Mouse (Mus musculus) ZHBTc4 (cell line): ENCODE data around the gene 1700030K09Rik.

ENCODE experiments used
- DNase-seq: peaks from one replicate; pipeline ENCODE4 v3.0.0-alpha.2; 2011; ENCODE audit warnings: low read depth, low spot score

Gene 1700030K09Rik

DNA sequence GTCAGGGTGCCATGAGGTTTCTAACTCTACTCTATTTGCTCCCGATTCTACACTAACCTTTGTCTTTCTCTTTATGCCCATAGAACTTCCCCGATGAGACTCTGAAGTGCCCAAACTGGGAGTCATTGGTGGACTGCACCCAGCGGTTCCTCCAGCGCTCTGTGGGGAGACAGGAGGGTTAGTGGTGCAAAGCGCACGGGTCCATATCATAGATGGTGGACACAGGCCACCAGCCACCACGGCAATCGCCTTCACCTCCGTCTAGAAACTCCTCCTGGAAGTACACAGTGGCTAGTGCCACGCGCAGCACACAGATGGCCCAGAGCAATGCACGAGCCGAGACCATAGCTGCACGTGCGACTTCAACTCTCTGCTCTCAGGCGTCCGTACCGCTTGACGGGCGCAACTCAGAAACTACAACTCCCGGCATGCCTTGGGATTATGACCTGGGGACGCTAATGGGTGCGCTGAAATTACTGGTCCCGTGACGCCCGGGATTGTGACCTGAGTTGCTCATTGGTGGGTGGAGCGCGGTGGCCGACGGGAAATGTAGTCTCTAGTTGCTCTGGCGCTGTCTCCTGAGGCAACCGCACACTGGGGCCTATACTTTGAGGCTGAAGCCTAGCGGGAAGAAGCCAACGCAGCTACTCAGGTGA, at the start of gene 1700030K09Rik, which contains the start of gene Calr3:
1700030K09Rik (plus strand) TSS at position 543 of the 656 bp plus-strand sequence.
Calr3 (minus strand) TSS at position 533 of the 656 bp plus-strand sequence.
- DNase-seq = peak; percentile 98

DNA sequence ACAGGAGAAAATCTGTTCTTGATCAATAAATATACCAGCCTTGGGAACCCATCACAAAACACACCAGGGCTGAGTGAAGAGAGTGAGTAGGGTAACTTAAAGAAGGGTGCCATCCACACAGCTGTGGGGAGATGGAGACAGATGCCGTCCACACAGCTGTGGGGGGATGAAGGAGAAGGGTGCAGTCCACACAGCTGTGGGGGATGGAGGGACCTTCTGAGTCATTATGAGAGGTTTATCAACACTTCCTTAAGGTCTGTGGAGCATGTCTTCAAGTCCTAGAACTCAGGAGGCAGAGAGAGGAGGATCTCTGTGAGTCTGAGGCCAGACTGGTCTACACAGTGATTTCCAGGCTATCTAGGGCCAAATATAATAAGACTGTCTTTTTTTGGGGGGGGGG, 42.3 kb upstream of the 1700030K09Rik start:
- DNase-seq = no peak

DNA sequence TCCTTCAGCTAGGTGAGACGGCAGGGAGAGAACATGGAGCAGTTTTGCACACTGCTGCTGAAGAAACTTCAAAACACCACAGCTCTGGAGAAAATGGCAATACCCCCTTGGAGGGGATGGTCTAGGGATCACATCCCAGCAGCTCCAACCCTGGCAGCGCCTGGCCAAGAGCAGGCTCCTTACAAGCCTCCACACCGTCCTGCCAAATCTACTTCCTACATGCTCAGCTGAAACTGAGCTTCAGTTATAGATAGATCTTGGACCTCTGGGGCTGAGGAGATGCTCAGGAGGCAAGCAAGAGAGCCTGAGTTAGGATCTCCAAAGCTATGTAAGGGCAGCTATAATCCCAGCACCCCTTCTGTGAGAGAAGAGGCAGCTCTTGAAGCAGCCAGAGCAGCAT, 40.7 kb upstream of the 1700030K09Rik start:
- DNase-seq = no peak

DNA sequence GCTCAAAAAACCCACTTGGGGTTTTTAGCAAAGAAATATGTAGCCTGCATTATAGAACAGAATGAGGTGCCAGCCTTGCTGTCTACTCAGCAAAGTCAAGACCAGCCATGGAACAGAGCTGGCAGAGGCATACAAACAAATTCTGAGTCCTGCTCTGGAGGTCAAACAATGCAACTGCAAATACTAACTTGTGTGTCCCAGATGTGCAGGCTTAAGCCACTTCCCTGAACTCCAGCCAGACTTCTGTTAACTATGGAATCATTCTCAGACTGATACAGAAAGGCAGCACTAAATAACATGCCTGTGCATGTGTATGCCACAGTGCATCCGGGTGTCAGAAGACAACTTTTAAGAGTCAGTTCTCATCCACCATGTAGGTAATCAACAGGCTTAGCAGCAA, 35.8 kb upstream of the 1700030K09Rik start:
- no peak for DNase-seq

DNA sequence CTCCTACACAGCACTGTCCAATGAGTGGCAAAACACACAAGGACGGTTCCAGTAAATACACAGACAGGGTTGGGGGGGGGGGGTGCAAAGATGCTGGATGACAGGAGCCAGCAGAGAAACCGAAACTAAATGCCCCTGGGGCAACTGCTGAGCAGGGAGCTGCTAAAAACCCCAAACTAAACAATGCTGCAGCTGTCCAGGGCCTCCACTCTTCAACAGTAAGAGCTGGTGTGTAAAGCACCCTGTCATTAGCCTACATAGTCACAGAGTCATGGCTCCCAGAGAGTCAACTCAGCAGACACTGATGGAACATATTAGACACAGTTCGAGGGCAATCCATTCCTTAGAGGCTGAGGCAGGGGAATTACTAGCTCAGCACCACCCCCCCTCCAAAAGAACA, 34.2 kb upstream of the 1700030K09Rik start:
- DNase-seq = no peak

DNA sequence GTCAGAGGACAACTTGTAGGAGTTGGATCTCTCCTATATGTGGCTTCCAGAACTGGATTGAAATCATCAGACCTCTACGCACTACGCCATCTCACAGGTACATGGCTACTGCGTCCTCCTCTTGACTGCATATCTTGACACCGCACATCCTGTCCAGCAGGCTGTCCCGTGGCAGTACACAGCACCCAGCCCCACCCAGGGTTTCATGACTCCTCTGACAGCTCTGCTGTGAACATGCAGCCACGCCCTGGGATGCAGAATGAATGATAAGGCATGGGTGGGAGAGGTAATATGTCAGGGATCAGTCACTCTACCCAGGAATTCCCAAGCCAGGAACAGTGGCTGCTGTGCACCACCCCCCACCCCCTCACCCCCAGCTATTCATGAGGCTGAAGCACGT, 29.8 kb upstream of the 1700030K09Rik start:
- no peak for DNase-seq

DNA sequence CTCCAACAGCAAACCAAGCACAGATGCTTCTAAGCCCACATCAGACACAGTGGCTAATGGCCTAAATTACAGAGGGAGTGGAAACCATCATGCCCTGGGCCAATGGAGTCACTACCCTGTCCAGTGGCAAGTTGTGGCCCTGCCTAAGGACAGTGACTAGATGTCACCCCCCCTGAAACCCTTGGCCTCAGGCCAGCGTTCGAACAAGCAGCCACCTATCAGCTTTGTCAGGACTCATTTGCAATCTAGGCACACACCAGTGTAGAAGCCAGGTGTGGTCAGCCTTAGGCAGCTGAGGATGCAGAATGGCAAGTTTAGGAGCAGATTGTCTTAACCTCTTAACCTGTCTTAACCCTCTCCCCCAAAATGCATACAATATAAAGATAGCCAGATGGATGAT, 28.4 kb upstream of the 1700030K09Rik start:
- DNase-seq = no peak

DNA sequence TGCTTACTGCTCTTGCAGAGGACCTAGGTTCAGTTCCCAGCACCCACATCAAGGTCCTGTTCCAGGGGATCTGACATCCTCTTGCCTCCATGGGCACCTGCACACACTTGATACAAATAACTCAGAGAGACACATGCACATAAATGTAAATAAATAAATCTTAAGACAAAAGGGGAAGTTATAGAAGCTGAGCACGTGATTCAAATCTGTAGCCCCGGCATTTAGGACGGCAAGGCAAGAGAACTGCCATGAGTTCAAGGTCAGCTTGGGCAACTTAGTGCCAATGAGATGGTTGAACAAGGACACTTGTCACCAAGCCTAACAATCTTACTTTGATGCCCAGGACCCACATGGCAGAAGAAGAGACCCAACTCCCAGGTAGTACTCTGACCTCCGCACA, 25.6 kb upstream of the 1700030K09Rik start:
- DNase-seq = no peak

DNA sequence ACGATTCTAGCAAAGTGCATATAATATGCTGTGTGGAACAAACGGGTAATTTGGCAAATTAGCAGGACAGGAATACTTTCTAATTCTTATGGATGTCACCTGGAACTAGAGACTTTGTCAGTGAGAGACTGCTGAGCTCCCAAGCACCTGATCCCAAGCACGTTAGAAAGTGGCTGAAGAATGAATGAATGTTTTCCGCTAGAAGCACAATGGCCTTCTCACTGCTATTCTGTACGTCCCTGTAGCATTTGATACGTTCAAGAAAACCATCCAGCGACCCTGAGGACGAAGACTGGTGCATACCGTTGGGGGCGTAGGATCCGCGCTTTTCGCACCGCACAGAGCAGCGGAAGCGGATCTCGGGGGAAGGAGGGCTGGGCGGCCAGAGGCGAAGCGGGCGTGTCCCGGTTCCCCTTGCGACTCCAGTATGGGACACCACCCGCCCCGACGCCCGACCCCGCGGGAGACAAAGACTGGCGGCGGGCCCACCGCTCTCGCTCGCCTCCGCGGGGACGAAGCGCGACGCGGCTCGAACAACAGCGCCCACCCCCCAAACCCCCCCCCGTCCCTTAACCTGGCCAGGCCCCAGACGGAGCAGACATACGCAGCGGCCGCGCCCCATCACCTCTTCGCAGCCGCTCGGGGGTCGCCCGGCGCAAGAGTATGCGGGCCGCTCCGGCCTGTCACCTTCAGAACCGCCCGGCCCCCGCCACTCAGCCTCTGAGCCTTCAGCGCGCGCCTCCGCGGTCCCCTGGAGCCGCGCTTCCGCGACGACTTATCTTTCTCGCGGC, 22.9 kb upstream of the 1700030K09Rik start:
- DNase-seq = peak; percentile 83

DNA sequence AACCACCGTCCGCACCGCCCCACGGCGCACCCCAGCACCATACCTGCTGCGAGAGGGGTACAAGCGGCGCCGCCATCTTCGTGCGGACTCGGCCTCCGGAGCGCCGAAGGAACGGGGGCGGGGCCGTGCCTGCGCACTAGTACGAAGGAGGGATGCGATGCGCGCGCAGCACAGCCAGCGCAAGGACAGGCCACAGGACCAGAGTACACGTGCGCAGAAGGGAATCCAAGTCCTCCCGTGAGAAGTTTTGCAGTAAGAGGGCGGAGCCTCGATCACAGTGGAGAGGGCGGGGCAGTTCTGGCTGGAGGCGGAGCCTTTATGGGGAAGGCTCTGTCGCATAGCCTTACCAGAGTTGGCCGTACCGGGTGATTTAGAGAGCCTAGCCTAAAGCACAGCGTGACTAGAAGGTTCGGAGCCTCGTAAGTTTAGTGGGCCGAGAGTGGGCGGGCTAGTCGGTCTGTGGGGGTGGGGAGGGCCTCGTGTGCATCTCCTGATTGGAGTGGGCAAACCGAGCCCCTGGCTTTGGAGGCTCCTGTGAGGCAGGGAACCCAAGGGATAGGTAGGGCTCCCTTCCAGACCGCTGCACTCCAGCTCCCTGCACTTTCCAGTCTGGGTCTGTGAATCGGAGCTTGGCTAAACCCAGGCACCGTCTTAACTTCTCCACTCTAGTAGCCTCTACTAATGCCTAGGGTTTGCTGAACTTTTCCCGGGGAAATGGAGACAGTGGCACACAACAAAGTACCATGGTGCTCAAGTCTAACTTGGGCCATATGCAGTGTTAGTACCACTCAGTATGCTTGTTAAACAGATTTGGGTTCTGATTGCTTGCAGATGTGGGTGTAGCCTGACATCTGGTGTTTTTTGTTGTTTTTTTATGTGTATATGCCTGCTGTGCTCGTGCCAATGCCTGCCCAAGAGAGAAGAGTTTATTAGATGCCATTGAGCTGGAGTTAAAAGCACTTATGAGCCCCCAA, 22.0 kb upstream of the 1700030K09Rik start, which contains the start of gene Eps15l1:
Eps15l1 (minus strand) TSS at position 99 of the 974 bp plus-strand sequence.
- DNase-seq = peak; percentile 100

DNA sequence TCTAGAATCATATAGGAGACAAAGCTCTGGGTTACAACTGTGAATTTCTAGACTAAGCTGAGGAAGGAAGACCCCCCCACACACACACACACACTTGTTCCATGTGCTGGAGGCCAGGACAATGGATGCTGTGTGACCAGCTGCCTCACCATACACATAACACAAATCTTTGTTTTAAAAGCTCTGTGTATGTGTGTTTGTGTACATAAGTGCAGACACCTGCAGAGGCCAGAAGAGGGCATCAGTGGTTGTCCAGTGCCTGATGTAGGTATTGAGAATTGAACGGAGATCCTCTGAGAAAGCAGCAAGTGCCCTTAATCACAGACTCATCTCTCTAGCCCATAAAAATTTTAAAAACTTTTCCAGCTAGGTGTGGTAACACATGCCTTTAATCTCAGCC, 20.8 kb upstream of the 1700030K09Rik start:
- peak; percentile 67 for DNase-seq

DNA sequence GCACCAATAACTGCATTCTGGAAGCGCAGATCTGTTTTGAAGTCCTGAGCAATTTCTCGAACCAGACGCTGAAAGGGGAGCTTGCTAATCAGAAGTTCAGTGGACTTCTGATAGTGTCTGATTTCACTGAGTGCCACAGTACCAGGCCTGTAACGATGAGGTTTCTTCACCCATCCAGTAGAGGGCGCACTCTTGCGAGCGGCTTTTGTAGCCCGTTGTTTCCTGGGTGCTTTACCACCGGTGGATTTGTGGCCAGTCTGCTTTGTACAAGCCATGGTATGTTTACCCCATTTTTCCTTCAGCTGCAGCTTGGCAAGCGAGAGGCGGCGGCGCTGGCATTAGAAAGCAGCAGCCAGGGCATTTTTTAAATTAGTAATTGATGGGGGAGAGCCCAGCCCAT, 14.0 kb upstream of the 1700030K09Rik start:
- peak; percentile 60 for DNase-seq

DNA sequence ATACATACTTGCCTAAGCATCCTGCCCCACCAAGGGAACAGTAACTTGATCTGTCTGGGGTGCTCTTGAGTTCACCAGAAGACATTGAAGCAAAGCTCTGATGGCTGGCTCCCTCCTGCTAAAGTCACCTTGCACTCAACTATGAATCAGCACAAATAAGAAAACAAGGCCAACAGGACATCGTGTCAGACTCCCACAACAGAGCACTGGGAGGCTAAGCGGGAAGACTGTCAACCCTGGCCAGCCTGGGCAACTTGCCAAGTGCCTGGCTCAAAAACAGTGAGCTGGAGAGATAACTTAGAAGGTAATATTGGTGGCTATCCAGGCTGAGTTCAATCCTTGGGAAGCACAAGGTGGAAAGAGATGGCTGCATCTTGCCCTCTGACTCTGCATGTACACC, 8.7 kb upstream of the 1700030K09Rik start:
- no peak for DNase-seq

DNA sequence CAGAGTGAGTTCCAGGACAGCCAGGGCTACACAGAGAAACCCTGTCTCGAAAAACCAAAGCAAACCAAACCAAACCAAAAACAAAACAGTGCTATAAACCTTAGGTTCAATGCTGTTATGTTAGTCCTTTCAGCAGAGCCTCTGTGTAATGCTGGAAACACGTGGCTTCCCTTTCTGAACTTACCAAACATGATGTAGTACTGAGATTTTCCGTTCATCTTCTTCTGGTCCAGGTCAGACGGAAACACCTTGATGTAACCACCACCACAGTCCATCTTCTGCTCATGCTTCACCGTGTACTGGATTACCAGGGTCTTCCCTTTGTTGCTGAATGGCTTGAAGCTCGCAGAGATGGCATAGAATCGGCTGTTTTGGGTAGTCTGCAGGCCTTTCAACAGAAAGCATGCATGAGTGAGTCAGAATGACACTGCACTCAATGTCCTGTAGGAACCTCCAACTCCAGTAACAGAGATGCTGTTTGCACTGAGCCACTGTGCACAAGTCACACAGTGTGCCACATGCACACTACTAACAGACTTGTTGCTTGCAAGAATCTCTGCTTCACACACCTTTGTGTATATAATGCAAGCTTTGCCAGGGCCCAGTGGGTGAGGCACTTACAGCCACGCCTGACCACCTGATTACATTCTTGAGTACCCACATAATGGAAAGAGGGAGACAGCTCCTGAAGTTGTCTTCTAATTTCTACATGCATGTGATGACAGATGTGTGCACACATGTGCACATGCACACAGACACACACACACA, 5.2 kb upstream of the 1700030K09Rik start:
- DNase-seq = no peak

DNA sequence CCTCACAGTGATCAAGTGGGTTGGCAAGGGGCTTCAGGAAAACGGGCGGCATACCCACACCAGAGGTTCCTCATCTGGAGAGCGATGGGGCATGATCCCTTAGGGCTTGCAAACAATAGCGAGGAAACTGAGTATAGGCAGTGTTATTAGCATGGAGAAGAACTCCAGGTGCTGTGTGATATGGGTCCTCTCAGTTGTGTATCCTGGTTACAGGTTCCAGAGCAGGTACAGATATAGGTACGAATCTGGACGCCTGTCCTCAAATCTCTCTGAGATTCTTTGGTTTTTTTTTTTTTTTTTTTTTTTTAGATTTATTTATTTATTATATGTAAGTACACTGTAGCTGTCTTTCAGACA, 292 bp downstream of the 1700030K09Rik start:
- no peak for DNase-seq

DNA sequence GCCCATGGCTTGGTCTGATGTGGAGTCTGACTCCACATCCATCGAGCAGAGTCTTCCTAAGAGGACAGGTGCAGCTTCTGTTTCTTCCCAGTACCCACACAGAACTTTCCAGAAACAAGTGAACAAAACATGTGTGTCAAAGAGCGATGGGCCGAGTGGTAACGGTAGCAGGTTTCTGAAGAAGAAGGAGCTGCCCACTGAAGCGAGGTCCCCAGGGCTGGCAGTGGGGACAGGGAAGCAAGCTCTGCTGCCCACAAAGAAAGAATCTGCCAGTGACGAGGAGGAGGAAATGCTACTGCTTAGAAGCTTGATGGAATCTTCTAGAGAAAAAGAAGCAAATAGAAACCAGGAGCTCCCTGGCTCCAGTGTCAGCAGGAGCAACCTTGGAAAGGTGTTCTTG, 1.4 kb downstream of the 1700030K09Rik start:
- no peak for DNase-seq

DNA sequence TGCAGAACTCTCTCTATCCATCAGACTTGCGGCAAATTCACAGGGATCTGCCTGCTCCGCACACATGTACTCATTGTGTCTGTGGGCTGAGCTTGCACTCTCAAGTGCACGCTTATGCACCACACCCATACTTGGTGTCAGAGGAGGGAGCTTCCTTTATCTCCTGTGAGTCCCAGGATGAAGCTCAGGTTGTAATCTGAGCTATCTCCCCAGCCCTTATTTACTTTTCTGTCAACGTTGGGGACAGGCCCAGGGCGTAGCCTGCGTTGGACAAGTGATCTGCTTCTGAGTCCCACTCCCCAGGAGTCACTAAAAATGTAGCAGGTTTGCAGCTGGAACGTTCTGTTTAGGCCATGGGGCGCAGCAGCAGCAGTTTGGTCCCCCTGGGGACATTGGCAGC, 7.8 kb downstream of the 1700030K09Rik start:
- no peak for DNase-seq

DNA sequence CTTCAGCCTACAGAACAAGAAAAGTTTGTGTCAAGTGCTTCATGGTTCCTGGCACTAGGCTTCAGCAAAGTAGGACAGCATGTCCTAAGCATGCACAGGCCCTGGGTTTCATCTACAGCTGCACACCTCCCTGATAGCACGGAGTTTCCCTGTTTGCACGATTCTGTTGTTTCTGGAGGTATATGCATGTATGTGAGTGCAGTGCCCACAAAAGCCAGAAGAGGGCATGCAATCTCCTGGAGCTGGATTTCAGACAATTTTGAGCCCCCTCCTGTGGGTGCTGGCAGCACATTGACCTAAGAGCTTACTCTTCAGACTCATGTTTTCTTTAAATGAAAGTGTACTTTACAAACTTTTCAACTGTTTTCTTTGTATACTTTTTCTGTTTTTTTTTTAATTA, 10.2 kb downstream of the 1700030K09Rik start:
- DNase-seq = peak; percentile 82

DNA sequence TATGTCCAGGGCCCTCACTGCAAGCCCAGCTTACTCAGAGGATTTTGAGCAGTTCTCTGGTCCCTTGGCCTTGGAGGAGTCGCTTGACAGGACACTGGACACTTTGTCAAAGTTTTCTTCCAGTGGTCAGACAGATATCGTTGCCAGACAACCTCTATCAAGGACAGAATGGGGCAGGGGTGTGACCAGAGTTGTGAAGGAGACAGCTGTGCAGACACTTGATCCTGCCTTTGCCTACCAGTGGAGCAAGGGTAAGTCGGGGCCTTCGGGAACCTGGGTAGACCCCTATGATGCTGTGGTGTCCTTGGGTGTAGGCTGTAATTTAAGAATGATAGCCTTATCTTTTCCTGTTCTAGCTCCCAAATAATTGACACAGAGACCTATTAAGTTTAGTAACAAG, 11.6 kb downstream of the 1700030K09Rik start:
- DNase-seq = no peak

DNA sequence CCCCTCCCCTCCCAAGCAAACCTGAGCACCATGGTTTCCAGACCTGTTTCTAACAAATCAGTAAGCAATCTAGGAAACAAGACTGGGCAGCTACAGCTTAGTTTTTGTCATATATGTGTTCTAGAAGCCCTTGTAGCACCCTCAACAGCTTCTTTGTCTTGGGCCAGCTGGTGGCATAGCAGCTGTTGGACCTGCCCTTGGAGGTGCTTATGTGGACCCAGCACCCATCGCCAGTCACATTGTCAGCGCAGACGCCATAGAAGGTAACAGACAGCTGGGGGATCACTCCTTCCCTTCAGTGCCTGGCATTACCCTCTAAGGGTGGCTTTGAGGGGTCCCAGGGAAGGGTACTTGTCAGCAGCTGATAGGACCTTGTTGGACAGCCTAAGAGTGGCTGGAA, 14.1 kb downstream of the 1700030K09Rik start:
- DNase-seq = no peak

DNA sequence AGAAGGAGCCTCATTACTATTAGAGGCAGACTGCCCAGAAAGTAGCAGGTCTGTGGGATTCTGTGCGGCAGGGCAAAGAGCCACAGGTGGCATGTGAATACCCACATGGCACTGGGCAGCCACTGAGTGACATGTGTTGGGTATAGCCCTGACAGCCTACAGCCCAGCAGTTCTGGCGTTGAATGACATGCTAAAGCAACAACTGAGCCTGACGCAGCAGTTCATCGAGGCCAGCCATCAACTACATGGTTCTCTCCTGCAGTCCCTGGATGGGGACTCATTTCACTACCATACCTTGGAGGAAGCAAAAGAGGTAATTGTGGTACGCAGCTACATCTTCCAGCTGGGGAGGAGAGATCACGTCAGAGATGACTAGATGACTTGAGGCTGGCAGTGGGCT, 14.8 kb downstream of the 1700030K09Rik start:
- DNase-seq = no peak
